Comparison of ENCODE assay signal across 35 mouse cellular contexts in genomic region chr9:121925959-121926358, GRCm38 (mm10). TPM values are rescaled to one million over a fixed set of nuclear protein-coding genes. Genes with fewer than 3 reads are reported as not detected.
DNase-seq lines count a peak whose midpoint lies in the region; ATAC-seq lines count a peak whose summit lies in the region.
"Had no signal": no experiment of that assay in that cellular context is flagged by ENCODE, and none has a peak within 500 bp of the region (broad histone marks: within the 10 kb centered on the region; RNA-seq: fewer than 3 reads in every experiment).

No protein-coding gene starts in this region.

- no peak overlapping the region for H3K4me3 ChIP-seq in limb, embryonic 15.5 days
- no peak overlapping the region for H3K4me3 ChIP-seq in limb, embryonic 10.5 days
- H3K4me3 ChIP-seq: embryonic facial prominence, embryonic 13.5 days; heart, embryonic 15.5 days; hindbrain, embryonic 10.5 days; hindbrain, embryonic 13.5 days had no signal

- H3K4me1 ChIP-seq in limb, embryonic 15.5 days = peaks cover 3% of the 10 kb centered on the region; the same call in 1 of the 2 replicates
- H3K4me1 ChIP-seq in limb, embryonic 10.5 days = peaks cover 7% of the 10 kb centered on the region
- H3K4me1 ChIP-seq: hindbrain, embryonic 13.5 days had no signal

- H3K27me3 ChIP-seq in limb, embryonic 15.5 days = no peaks in the 10 kb centered on the region
- no peaks in the 10 kb centered on the region for H3K27me3 ChIP-seq in limb, embryonic 10.5 days (ENCODE audit: low read depth, poor library complexity, severe bottlenecking)
- H3K27me3 ChIP-seq: CH12.LX; embryonic facial prominence, embryonic 13.5 days; hindbrain, embryonic 13.5 days had no signal

- WGBS in limb, embryonic 15.5 days = 40% methylated on average over 8 of the region's 8 CpGs
- WGBS in limb, embryonic 10.5 days = 70% methylated on average over 8 of the region's 8 CpGs

- no peak for ATAC-seq in limb, embryonic 15.5 days (ENCODE audit: insufficient number of reproducible peaks, low FRiP score, low TSS enrichment, low read depth)
- ATAC-seq: activated CD4-positive, CD25-positive, alpha-beta regulatory T cell, adult 4 months; forebrain, embryonic 14.5 days; forebrain, postnatal 0 days; hindbrain, embryonic 16.5 days; intestine, embryonic 16.5 days had no signal

- peak overlapping the region; percentile 61; the same call in 1 of the 2 replicates for H3K27ac ChIP-seq in limb, embryonic 15.5 days
- H3K27ac ChIP-seq in limb, embryonic 10.5 days = no peak overlapping the region
- H3K27ac ChIP-seq: embryonic facial prominence, embryonic 13.5 days; heart, embryonic 15.5 days; hindbrain, embryonic 10.5 days; hindbrain, embryonic 13.5 days had no signal

- H3K9me3 ChIP-seq in limb, embryonic 15.5 days = no peaks in the 10 kb centered on the region
- no peaks in the 10 kb centered on the region for H3K9me3 ChIP-seq in limb, embryonic 10.5 days (replicated peaks)
- H3K9me3 ChIP-seq: embryonic facial prominence, embryonic 13.5 days; G1E; heart, embryonic 15.5 days; hindbrain, embryonic 10.5 days; hindbrain, embryonic 13.5 days had no signal

- no peaks in the 10 kb centered on the region for H3K36me3 ChIP-seq in limb, embryonic 15.5 days
- H3K36me3 ChIP-seq in limb, embryonic 10.5 days = no peaks in the 10 kb centered on the region
- H3K36me3 ChIP-seq: embryonic facial prominence, embryonic 13.5 days; G1E; heart, embryonic 15.5 days; hindbrain, embryonic 10.5 days; hindbrain, embryonic 13.5 days had no signal

- intact Hi-C loops in left cerebral cortex, postnatal 4 days (cut with DNase I) = no loop called here

- H3K4me2 ChIP-seq in limb, embryonic 15.5 days = no peak overlapping the region
- H3K4me2 ChIP-seq: embryonic facial prominence, embryonic 13.5 days; heart, embryonic 11.5 days; heart, embryonic 15.5 days; hindbrain, embryonic 13.5 days had no signal

- no peak overlapping the region for H3K9ac ChIP-seq in limb, embryonic 15.5 days
- H3K9ac ChIP-seq: embryonic facial prominence, embryonic 13.5 days; forebrain, postnatal 0 days; heart, embryonic 15.5 days; hindbrain, embryonic 13.5 days had no signal

- DNase-seq in adrenal gland, postnatal 14 days = peak; percentile 1
- DNase-seq in adrenal gland, adult 2 months = no peak
- no peak for DNase-seq in limb, embryonic 10.5 days (ENCODE audit: low spot score)
- DNase-seq in CD4-positive helper T cell, adult 2 months (ENCODE audit: low read depth, low spot score) = peak; percentile 6
- peak; percentile 12 for DNase-seq in induced T-regulatory cell, adult 2 months (ENCODE audit: low read depth)
- DNase-seq in left cerebral cortex, postnatal 4 days = no peak
- DNase-seq in T-cell, adult 2 months (ENCODE audit: low spot score) = no peak
- DNase-seq: adrenal gland, postnatal 10 days; cerebellum, adult 11 months; cerebellum, adult 2 months; cerebellum, adult 9-11 months; cerebellum, postnatal 25 days; forebrain, postnatal 0 days; gastrocnemius, postnatal 25 days; heart, postnatal 10 days; heart, postnatal 36 days had no signal

RNA-seq across cellular contexts. Expression of gene Cyp8b1, which starts 9.9 kb away (rescaled TPM):
- total RNA-seq in adrenal gland, postnatal 14 days (2021) = 1.6 and 10.7 TPM in 2 replicates
- total RNA-seq in adrenal gland, adult 2 months (2021) = under 1 TPM; 0.48 to 0.84 TPM
- polyA plus RNA-seq in adrenal gland, adult 2 months (2012; rRNA removed) = 0.32 and 1.00 TPM in 2 replicates
- not detected in 2 replicates for polyA plus RNA-seq in limb, embryonic 15.5 days (2015; fragmentation: Nextera tagmentation; extraction: Ambion mirVana)
- not detected in 2 replicates for polyA plus RNA-seq in limb, embryonic 10.5 days (2016; fragmentation: Nextera tagmentation; extraction: Ambion mirVana)
- total RNA-seq in left cerebral cortex, postnatal 4 days (2021) = not detected
- total RNA-seq: CH12.LX; common myeloid progenitor, adult 5-6 weeks; forebrain, postnatal 0 days; G1E; gastrocnemius, adult 8-10 months; gastrocnemius, postnatal 25 days; granulocyte monocyte progenitor cell, adult 5-6 weeks; heart, adult 8-10 months; heart, postnatal 10 days; heart, postnatal 36 days had no signal
- polyA plus RNA-seq: activated CD4-positive, CD25-positive, alpha-beta regulatory T cell, adult 4 months; cerebellum, adult 2 months; embryonic facial prominence, embryonic 13.5 days; forebrain, embryonic 11.5 days; forebrain, embryonic 14.5 days; forebrain, postnatal 0 days; frontal cortex, adult 2 months; G1E; heart, embryonic 11.5 days; heart, embryonic 15.5 days; hindbrain, embryonic 10.5 days; hindbrain, embryonic 13.5 days; hindbrain, embryonic 16.5 days; inflammation-experienced regulatory T-cells, adult 6 months; intestine, embryonic 16.5 days had no signal

RNA-seq across cellular contexts. Expression of gene Fam198a, which starts 24.8 kb away (rescaled TPM):
- 2.1 and 2.5 TPM in 2 replicates for total RNA-seq in adrenal gland, postnatal 14 days (2021)
- 1 to 10 TPM in 1 of 2 experiments, under 1 TPM in 1; 0.78 to 1.6 TPM for total RNA-seq in adrenal gland, adult 2 months (2021)
- polyA plus RNA-seq in adrenal gland, adult 2 months (2012; rRNA removed) = 0.87 and 1.5 TPM in 2 replicates
- 7.6 and 10.0 TPM in 2 replicates for polyA plus RNA-seq in limb, embryonic 15.5 days (2015; fragmentation: Nextera tagmentation; extraction: Ambion mirVana)
- polyA plus RNA-seq in limb, embryonic 10.5 days (2016; fragmentation: Nextera tagmentation; extraction: Ambion mirVana) = 0.40 and 0.65 TPM in 2 replicates
- total RNA-seq in left cerebral cortex, postnatal 4 days (2021) = 1 to 10 TPM; 3.1 to 3.5 TPM
- total RNA-seq: common myeloid progenitor, adult 5-6 weeks; G1E; granulocyte monocyte progenitor cell, adult 5-6 weeks had no signal
- polyA plus RNA-seq: activated CD4-positive, CD25-positive, alpha-beta regulatory T cell, adult 4 months; G1E had no signal

RNA-seq across cellular contexts. Expression of gene Ackr2, which starts 27.8 kb away (rescaled TPM):
- total RNA-seq in adrenal gland, postnatal 14 days (2021) = 1.4 and 2.1 TPM in 2 replicates
- 1 to 10 TPM; 1.2 to 1.4 TPM for total RNA-seq in adrenal gland, adult 2 months (2021)
- polyA plus RNA-seq in adrenal gland, adult 2 months (2012; rRNA removed) = 0.77 and 0.92 TPM in 2 replicates
- polyA plus RNA-seq in limb, embryonic 15.5 days (2015; fragmentation: Nextera tagmentation; extraction: Ambion mirVana) = 0.51 and 0.92 TPM in 2 replicates
- polyA plus RNA-seq in limb, embryonic 10.5 days (2016; fragmentation: Nextera tagmentation; extraction: Ambion mirVana) = 0.16 TPM in 1 of 2 replicates, not detected in the other
- total RNA-seq in left cerebral cortex, postnatal 4 days (2021) = 1 to 10 TPM; 1.7 to 4.3 TPM
- total RNA-seq: common myeloid progenitor, adult 5-6 weeks; granulocyte monocyte progenitor cell, adult 5-6 weeks had no signal
- polyA plus RNA-seq: activated CD4-positive, CD25-positive, alpha-beta regulatory T cell, adult 4 months; embryonic facial prominence, embryonic 13.5 days; G1E; heart, embryonic 11.5 days; inflammation-experienced regulatory T-cells, adult 6 months had no signal

Comparison
In these comparisons a context has a peak if more than half of its experiments do, and no peak if none do; other contexts are left out.
1. DNase-seq: peak in adrenal gland, postnatal 14 days (single experiment), CD4-positive helper T cell, adult 2 months (single experiment) and induced T-regulatory cell, adult 2 months (single experiment); none in adrenal gland, adult 2 months (single experiment), limb, embryonic 10.5 days (single experiment), left cerebral cortex, postnatal 4 days (single experiment) and T-cell, adult 2 months (single experiment).